Mouse (Mus musculus) liver, embryonic 14.5 days (tissue): ENCODE data around the gene Mettl25. TPM values are rescaled to one million over a fixed set of nuclear protein-coding genes. Genes with fewer than 3 reads are reported as not detected.

ENCODE experiments used
- ATAC-seq: fragments of 200-750 bp; cut with Nextera tagmentation; 2 replicates; pipeline ENCODE4 v1.8.0; 2017; ENCODE audit warnings: moderate number of reproducible peaks, mild to moderate bottlenecking, moderate library complexity; ENCODE audit not compliant: insufficient read depth
- DNase-seq, 3 experiments: peaks; one replicate each; pipeline ENCODE4 v3.0.0-alpha.2; 2012 to 2013; ENCODE audit warnings: low read depth in 3 of 3, low spot score in 3 of 3
- H3K27ac ChIP-seq: fragments of 300-500 bp; sonication (generic); 2 replicates; pipeline ENCODE4 v1.5.1; 2014; ENCODE audit warnings: moderate library complexity, mild to moderate bottlenecking, control low read depth, inconsistent platforms
- H3K27me3 ChIP-seq: fragments of 300-500 bp; sonication (generic); 2 replicates; pipeline ENCODE4 v1.6.1; 2014; ENCODE audit warnings: mild to moderate bottlenecking, low read length, moderate library complexity; ENCODE audit not compliant: control insufficient read depth, insufficient read depth
- H3K36me3 ChIP-seq: fragments of 300-500 bp; sonication (generic); replicated peaks from 2 replicates; pipeline ENCODE4 v1.6.1; 2014; ENCODE audit warnings: low read depth; ENCODE audit not compliant: control insufficient read depth, insufficient read depth
- H3K4me1 ChIP-seq, 2 experiments: fragments of 200-500 bp in 1 of 2; fragments of 300-500 bp in 1 of 2; sonication (generic) in 1 of 2; replicated peaks; 2 replicates each; pipeline ENCODE4 v1.6.1; 2012 to 2014; ENCODE audit warnings: antibody characterized with exemption in 1 of 2, inconsistent platforms in 1 of 2, low read length in 1 of 2; ENCODE audit not compliant: control insufficient read depth in 2 of 2, insufficient read depth in 2 of 2
- H3K4me2 ChIP-seq: fragments of 300-500 bp; sonication (generic); 2 replicates; pipeline ENCODE4 v1.6.1; 2014; ENCODE audit warnings: low read depth, mild to moderate bottlenecking, control low read depth, moderate library complexity
- H3K4me3 ChIP-seq, 2 experiments: fragments of 200-500 bp in 1 of 2; fragments of 300-500 bp in 1 of 2; sonication (generic) in 1 of 2; 2 replicates each; pipeline ENCODE4 v1.5.1; 2012 to 2014; ENCODE audit warnings: low read depth in 2 of 2, low read length in 2 of 2, mild to moderate bottlenecking in 2 of 2, control low read depth in 1 of 2, inconsistent platforms in 1 of 2, moderate library complexity in 1 of 2; ENCODE audit not compliant: insufficient read depth in 1 of 2
- H3K9ac ChIP-seq: fragments of 300-500 bp; sonication (generic); replicated peaks from 2 replicates; pipeline ENCODE4 v1.6.1; 2014; ENCODE audit warnings: mild to moderate bottlenecking, control low read depth, moderate library complexity
- H3K9me3 ChIP-seq: fragments of 300-500 bp; sonication (generic); 2 replicates; pipeline ENCODE4 v1.6.1; 2016; ENCODE audit warnings: low read length, mixed read lengths; ENCODE audit not compliant: control insufficient read depth
- CTCF ChIP-seq: IDR thresholded peaks from 2 replicates; pipeline ENCODE4 v1.5.1; 2016; ENCODE audit warnings: antibody characterized with exemption, low read depth, control low read depth
- EP300 ChIP-seq: IDR thresholded peaks from 2 replicates; pipeline ENCODE4 v1.6.1; 2016; ENCODE audit warnings: antibody characterized with exemption, low read depth
- WGBS: fragments of 180-500 bp; shearing (Covaris S2); extraction: QIAGEN DNeasy Blood & Tissue Kit; methylation state at CpG from one replicate; pipeline ENCODE4 v1.1.7; 2014; ENCODE audit not compliant: insufficient replicate concordance; 5-methylcytosine and 5-hydroxymethylcytosine counted together
- polyA plus RNA-seq, 2 experiments: library from polyadenylated mRNA; depleted of rRNA in 1 of 2; stranded (reverse) in 1 of 2; unstranded in 1 of 2; fragments of >200 nt; fragmentation: Nextera tagmentation in 1 of 2; extraction: Ambion mirVana in 1 of 2; gene quantifications; 2 replicates each; pipeline versions ENCODE4 v1.2.1 to v1.2.3; 2012 to 2014

Mettl25 gene
- polyA plus RNA-seq, 2 experiments: 3.4 to 4.7 TPM

GRCm38 (mm10) chr10:105834627-105835228 is 6.5 kb downstream of the Mettl25 start:
- Histone ChIP-seq H3K27ac (no peak overlapping the region), H3K4me1 (no peaks in the 10 kb centered on the region), H3K9me3 (no peaks in the 10 kb centered on the region), H3K4me2 (no peak overlapping the region), H3K4me3 (no peak overlapping the region), H3K36me3 (no peaks in the 10 kb centered on the region), H3K9ac (no peak overlapping the region), H3K27me3 (no peaks in the 10 kb centered on the region)
- peak; percentile 48; the same call in 1 of the 2 replicates for ATAC-seq
- TF ChIP-seq CTCF (peak; percentile 62), EP300 (no peak)
- DNase-seq: peak in 2 of 3 experiments; percentile 10 to 24
- 60% methylated on average over 10 of the region's 10 CpGs for WGBS

- WGBS: 75% methylated on average over 7 of the region's 7 CpGs
- Histone ChIP-seq H3K4me1 (peaks cover 0 to 3% of the 10 kb centered on the region in 2 experiments; a peak in 1 of 4 replicates), H3K27ac (no peak overlapping the region), H3K9ac (no peak overlapping the region), H3K4me2 (no peak overlapping the region), H3K27me3 (no peaks in the 10 kb centered on the region), H3K36me3 (no peaks in the 10 kb centered on the region), H3K4me3 (no peak overlapping the region), H3K9me3 (no peaks in the 10 kb centered on the region)
- TF ChIP-seq CTCF (no peak), EP300 (no peak)
- no peak for DNase-seq
- ATAC-seq: no peak
These were observed 34.7 kb downstream of the Mettl25 start for GRCm38 (mm10) chr10:105806259-105807010.

- 40% methylated on average over 2 of the region's 2 CpGs for WGBS
- Histone ChIP-seq H3K27me3 (no peaks in the 10 kb centered on the region), H3K9ac (no peak overlapping the region), H3K4me3 (no peak overlapping the region), H3K27ac (no peak overlapping the region), H3K4me1 (peaks cover 0 to 3% of the 10 kb centered on the region in 2 experiments; a peak in 1 of 4 replicates), H3K36me3 (no peaks in the 10 kb centered on the region), H3K9me3 (no peaks in the 10 kb centered on the region), H3K4me2 (no peak overlapping the region)
- ATAC-seq (no peak), DNase-seq (no peak)
- no peak for TF ChIP-seq CTCF
- TF ChIP-seq EP300: no peak
These were observed 37.7 kb downstream of the Mettl25 start for GRCm38 (mm10) chr10:105803461-105803860.

DNA sequence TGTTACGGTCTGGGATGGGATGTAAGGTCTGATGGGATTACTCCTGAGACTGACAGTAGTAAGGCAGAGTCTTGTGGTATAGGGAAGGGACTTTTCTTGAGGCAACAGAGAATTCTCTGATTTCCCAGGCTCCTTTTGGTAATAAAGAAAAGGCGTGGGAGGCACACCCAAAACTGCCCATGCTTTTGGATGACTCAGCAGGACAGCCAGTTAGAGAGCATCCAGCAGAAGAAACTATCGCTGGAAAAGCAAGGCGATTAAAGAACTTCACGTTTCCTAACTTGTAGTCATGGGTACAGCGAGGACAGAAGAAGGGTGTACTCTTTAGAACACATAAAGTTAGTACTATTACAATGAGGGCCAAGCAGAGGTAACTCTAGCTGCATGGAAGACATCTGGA is 39.0 kb downstream of the Mettl25 start:
- no peak for ATAC-seq

DNA sequence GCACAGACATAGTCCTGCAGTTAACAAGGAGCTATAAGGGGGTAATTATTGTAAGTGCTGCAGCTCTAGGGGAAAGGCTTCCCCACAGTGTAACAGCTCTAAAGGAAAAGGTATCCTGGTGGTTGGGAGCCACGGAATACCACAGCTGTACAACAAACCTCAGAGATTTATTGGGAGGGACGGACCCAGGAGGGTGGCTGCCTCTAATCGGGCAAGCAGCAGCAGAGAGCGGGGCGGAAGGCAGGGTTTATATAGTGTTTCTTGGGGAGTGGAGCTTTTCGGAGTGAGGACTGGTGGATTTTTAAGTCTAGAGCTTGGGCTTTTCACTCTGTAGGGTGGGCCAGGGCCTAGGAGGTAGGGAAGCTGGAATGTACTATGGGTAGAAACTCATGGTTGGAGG is 40.0 kb downstream of the Mettl25 start:
- 81% methylated on average over 6 of the region's 6 CpGs for WGBS

More for the DNA sequence above, 39.0 kb downstream of the Mettl25 start:
- no peak for DNase-seq
- Histone ChIP-seq H3K27ac (no peak overlapping the region), H3K4me3 (no peak overlapping the region), H3K36me3 (no peaks in the 10 kb centered on the region), H3K4me2 (no peak overlapping the region), H3K4me1 (peaks cover 0 to 3% of the 10 kb centered on the region in 2 experiments; a peak in 1 of 4 replicates), H3K9me3 (no peaks in the 10 kb centered on the region), H3K27me3 (no peaks in the 10 kb centered on the region), H3K9ac (no peak overlapping the region)
- no peak for TF ChIP-seq EP300
- 64% methylated on average over 6 of the region's 6 CpGs for WGBS

More for the DNA sequence above, 40.0 kb downstream of the Mettl25 start:
- Histone ChIP-seq H3K4me1 (peaks cover 0 to 3% of the 10 kb centered on the region in 2 experiments; a peak in 1 of 4 replicates), H3K27me3 (no peaks in the 10 kb centered on the region), H3K4me3 (no peak overlapping the region), H3K27ac (no peak overlapping the region), H3K4me2 (no peak overlapping the region), H3K36me3 (no peaks in the 10 kb centered on the region), H3K9ac (no peak overlapping the region), H3K9me3 (no peaks in the 10 kb centered on the region)
- ATAC-seq (no peak), DNase-seq (no peak)
- TF ChIP-seq EP300 (no peak), CTCF (no peak)
